Mouse (Mus musculus) right cerebral cortex, postnatal 14 days (tissue): ENCODE data around the gene Efna4.

Source experiments
- DNase-seq: peaks from one replicate; pipeline ENCODE4 v3.0.0; 2022

Efna4 gene

GRCm38 (mm10) chr3:89327371-89327870, 10.4 kb downstream of the Efna4 start:
- no peak for DNase-seq

- no peak for DNase-seq
Measured at GRCm38 (mm10) chr3:89325882-89326281, 11.9 kb downstream of the Efna4 start.

GRCm38 (mm10) chr3:89322514-89323165, 15.2 kb downstream of the Efna4 start, which contains the start of gene Efna3:
TSS of gene Efna3 (minus strand) at chr3:89322965.
- DNase-seq = peak; percentile 85

- no peak for DNase-seq
Measured at GRCm38 (mm10) chr3:89322131-89322500, 15.7 kb downstream of the Efna4 start.

- peak; percentile 61 for DNase-seq
Measured at GRCm38 (mm10) chr3:89321183-89322130, 16.4 kb downstream of the Efna4 start.

GRCm38 (mm10) chr3:89320581-89321182, 17.1 kb downstream of the Efna4 start:
- DNase-seq = peak; percentile 63

- DNase-seq = peak; percentile 66
Measured at GRCm38 (mm10) chr3:89319591-89320350, 18.1 kb downstream of the Efna4 start.

- no peak for DNase-seq
Measured at GRCm38 (mm10) chr3:89318971-89319590, 18.7 kb downstream of the Efna4 start.

GRCm38 (mm10) chr3:89318316-89318715, 19.5 kb downstream of the Efna4 start:
- DNase-seq = no peak

DNA sequence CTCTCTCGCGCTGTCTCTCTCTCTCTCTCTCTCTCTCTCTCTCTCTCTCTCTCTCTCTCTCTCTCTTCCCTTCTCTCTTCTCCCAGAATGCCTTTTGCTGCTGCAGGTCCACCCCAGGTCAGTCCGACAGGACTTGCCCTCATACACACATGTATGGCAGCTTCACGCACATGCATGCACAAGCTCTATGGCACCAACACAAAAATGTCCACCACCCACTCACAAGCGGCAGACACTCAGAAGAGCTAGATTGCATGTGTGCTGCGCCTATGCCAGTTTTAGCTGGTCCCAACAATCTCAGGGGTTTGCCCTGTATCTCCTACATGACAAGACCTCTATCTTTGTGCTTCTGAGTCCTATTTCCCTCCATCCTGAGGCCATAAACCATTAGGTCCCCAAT, 20.6 kb downstream of the Efna4 start:
- DNase-seq = no peak

DNA sequence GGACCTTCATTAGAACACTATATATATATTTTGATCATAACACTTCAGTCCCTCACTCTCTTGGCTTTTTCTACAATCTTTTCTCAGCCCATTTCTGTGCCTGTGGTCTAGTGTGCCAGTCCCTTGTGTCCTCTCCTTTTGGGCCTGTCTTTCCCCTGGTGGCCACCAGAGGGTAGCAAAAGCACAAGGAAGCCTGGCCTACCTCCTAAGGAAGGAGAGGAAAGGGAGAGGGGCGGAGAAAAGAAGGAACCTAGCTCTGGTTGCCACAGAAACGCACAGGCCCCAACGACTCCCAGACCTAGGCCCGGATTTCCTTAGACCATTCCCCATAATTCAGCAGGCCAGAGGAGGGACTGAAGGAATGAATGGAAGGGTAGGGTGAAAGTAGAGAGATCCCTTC, 21.0 kb downstream of the Efna4 start:
- peak; percentile 83 for DNase-seq

GRCm38 (mm10) chr3:89315930-89316831, 21.6 kb downstream of the Efna4 start:
- no peak for DNase-seq

DNA sequence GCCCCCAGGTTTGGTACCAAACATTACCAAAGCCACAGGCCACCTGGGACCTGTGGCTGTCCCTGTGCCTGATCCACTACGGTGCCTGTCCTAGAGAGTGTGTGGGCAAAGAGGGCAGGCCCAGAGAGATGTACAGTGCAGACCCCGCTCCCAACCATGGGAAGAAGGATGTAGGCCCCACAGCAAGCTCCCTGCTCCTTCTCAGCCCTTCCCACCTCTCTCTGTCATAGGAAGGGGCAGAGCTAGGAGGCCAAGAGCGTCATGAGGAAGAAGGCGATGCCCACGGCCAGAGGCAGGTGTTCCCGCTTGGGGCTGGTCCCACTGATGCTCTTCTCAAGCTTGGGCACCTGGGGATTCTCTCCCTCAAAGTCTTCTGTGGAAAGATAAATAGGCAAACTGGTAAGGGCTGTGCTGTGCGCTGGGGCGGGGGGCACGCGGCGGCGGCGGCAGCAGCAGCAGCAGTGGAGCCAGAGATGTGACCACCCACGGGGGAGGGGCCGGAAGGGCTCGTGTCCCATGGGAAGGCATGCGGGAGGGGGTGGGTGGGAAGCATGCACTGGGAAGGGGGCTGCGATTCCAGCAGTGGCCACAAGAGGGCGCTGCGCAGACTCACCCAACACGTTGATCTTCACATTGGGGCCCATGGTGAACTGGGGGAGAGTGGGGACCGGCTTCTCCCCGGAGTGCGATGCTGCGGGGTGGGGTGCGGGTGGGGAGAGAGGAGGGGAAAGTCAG, 22.5 kb downstream of the Efna4 start:
- DNase-seq = peak; percentile 85

- no peak for DNase-seq
Measured at GRCm38 (mm10) chr3:89314791-89315190, 23.0 kb downstream of the Efna4 start.

- no peak for DNase-seq
Measured at GRCm38 (mm10) chr3:89314340-89314739, 23.5 kb downstream of the Efna4 start.

GRCm38 (mm10) chr3:89308089-89308488, 29.7 kb downstream of the Efna4 start:
- DNase-seq = no peak

GRCm38 (mm10) chr3:89305551-89306325, 32.1 kb downstream of the Efna4 start:
- no peak for DNase-seq

DNA sequence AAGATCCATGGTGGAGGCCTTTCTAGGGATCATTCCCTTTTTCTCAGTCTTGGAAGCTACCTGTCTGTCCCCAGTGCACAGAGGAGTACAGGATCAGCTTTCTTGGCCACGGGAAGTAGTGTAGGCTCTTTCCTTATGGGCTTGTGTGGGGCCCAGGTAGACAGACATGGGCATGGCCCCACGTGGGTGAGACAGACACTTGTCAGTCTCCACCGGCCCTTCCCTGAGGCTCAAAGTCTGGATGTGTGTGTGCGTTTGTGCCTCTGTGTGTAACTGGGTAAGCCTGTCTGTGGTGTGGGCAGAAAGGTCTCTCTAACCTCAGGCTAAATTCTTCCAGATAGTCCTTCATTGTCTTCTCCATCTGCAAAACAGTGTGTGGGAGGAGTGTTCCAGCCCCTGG, 32.7 kb downstream of the Efna4 start:
- DNase-seq = no peak

DNA sequence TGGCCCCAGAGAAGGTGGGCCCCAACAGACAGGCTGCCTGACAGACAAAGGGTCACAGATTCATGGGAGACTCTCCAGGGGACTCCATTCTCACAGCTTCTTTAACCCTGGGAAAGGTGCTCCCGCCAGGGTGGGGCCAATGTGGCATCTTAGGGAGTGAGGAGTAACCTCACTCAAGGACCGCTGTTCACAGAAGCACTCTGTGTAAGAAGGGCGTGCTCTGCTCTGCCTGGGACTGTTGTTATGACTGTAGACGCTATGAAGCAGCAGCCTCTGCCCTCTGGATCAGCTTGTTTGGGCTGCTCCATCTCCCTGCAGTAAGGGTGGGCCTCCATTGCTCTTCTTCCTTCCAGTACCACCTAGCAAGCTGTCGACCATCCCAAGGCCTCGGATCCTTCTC, 33.4 kb downstream of the Efna4 start:
- no peak for DNase-seq

DNA sequence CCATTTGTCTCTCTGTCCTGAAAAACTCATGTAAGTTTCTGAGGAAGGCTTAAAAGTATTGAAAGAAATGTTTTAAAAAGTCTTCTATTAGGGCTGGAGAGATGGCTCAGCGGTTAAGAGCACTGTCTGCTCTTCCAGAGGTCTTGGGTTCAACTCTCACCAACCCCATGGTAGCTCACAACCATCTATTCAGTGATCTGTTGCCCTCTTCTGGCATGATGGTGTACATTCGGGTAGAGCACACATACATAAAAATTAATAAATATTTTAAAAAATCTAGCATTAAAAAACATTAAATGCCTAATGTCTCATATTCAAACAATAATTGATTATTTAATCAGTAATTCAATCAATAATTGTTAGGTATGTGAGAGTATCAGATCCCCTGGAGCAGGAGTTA, 37.3 kb downstream of the Efna4 start:
- DNase-seq = no peak
